Mouse (Mus musculus) MEL (cell line): ENCODE results near the gene Tubd1. TPM values are rescaled to one million over a fixed set of nuclear protein-coding genes. Genes with fewer than 3 reads are reported as not detected.

Experiments used
- DNase-seq: peaks from one replicate; pipeline ENCODE4 v3.0.0; 2011; ENCODE audit warnings: low read depth, low spot score
- H3K27ac ChIP-seq: 2 replicates; pipeline ENCODE4 v1.5.1; 2012; ENCODE audit warnings: low read depth, mild to moderate bottlenecking, control low read depth, low read length, moderate library complexity; ENCODE audit not compliant: control insufficient read depth
- H3K27me3 ChIP-seq, 2 experiments: fragments of 150-350 bp in 1 of 2; sonication (generic) in 1 of 2; 2 replicates each; pipeline ENCODE4 v1.6.1; 2012; ENCODE audit warnings: low read length in 2 of 2, mild to moderate bottlenecking in 2 of 2, improper control_type of control experiment in 1 of 2, moderate library complexity in 1 of 2; ENCODE audit not compliant: insufficient read depth in 2 of 2, control insufficient read depth in 1 of 2
- H3K36me3 ChIP-seq, 2 experiments: 2 replicates each; pipeline ENCODE4 v1.6.1; 2012 to 2014; ENCODE audit warnings: low read length in 2 of 2, improper control_type of control experiment in 1 of 2, inconsistent platforms in 1 of 2, mild to moderate bottlenecking in 1 of 2; ENCODE audit not compliant: insufficient read depth in 2 of 2, control insufficient read depth in 1 of 2
- H3K4me1 ChIP-seq, 2 experiments: fragments of 150-350 bp in 1 of 2; sonication (generic) in 1 of 2; 2 replicates each; pipeline ENCODE4 v1.6.1; 2012; ENCODE audit warnings: low read length in 2 of 2, improper control_type of control experiment in 1 of 2, mild to moderate bottlenecking in 1 of 2; ENCODE audit not compliant: insufficient read depth in 2 of 2, control insufficient read depth in 1 of 2
- H3K4me3 ChIP-seq, 2 experiments: fragments of 150-350 bp in 1 of 2; sonication (generic) in 1 of 2; 2 replicates each; pipeline ENCODE4 v1.5.1; 2012; ENCODE audit warnings: low read depth in 2 of 2, low read length in 2 of 2, mild to moderate bottlenecking in 2 of 2, moderate library complexity in 2 of 2, control low read depth in 1 of 2, improper control_type of control experiment in 1 of 2; ENCODE audit not compliant: control insufficient read depth in 1 of 2, insufficient read depth in 1 of 2
- H3K79me2 ChIP-seq: 2 replicates; pipeline ENCODE4 v1.6.1; 2012; ENCODE audit warnings: mild to moderate bottlenecking, low read length, moderate library complexity; ENCODE audit not compliant: control insufficient read depth, poor library complexity, insufficient read depth
- H3K9ac ChIP-seq: 2 replicates; pipeline ENCODE4 v1.6.1; 2012; ENCODE audit warnings: low read depth, mild to moderate bottlenecking, control low read depth, low read length, moderate library complexity; ENCODE audit not compliant: control insufficient read depth, poor library complexity, severe bottlenecking
- H3K9me3 ChIP-seq: fragments of 150-350 bp; sonication (generic); replicated peaks from 2 replicates; pipeline ENCODE4 v1.6.1; 2012; ENCODE audit warnings: mild to moderate bottlenecking, low read length, improper control_type of control experiment, moderate library complexity; ENCODE audit not compliant: insufficient read depth
- BHLHE40 ChIP-seq: IDR thresholded peaks from 2 replicates; pipeline ENCODE4 v1.6.1; 2012; ENCODE audit warnings: low read depth, mild to moderate bottlenecking, inconsistent platforms, low read length, improper control_type of control experiment, borderline replicate concordance
- CHD1 ChIP-seq: IDR thresholded peaks from 2 replicates; pipeline ENCODE4 v1.6.1; 2012; ENCODE audit warnings: low read depth, mild to moderate bottlenecking, inconsistent platforms, low read length, improper control_type of control experiment
- CTCF ChIP-seq, 3 experiments: IDR thresholded peaks in 2 of 3; conservative IDR thresholded peaks in 1 of 3; 2 replicates each; pipeline ENCODE4 v1.5.1; 2011 to 2012; ENCODE audit warnings: low read length in 3 of 3, low read depth in 2 of 3, mild to moderate bottlenecking in 2 of 3, improper control_type of control experiment in 1 of 3, inconsistent platforms in 1 of 3, mixed read lengths in 1 of 3, moderate library complexity in 1 of 3; ENCODE audit not compliant: control insufficient read depth in 1 of 3, insufficient read depth in 1 of 3, poor library complexity in 1 of 3, severe bottlenecking in 1 of 3
- E2F4 ChIP-seq: IDR thresholded peaks from 2 replicates; pipeline ENCODE4 v1.6.1; 2011; ENCODE audit warnings: low read depth, low read length, improper control_type of control experiment, borderline replicate concordance
- EP300 ChIP-seq, 2 experiments: IDR thresholded peaks; 2 replicates each; pipeline ENCODE4 v1.6.1; 2011; ENCODE audit warnings: improper control_type of control experiment in 2 of 2, low read length in 2 of 2, low read depth in 1 of 2, mild to moderate bottlenecking in 1 of 2
- GATA1 ChIP-seq: IDR thresholded peaks from 2 replicates; pipeline ENCODE4 v1.6.1; 2011; ENCODE audit warnings: low read depth, low read length, improper control_type of control experiment
- JUND ChIP-seq: IDR thresholded peaks from 2 replicates; pipeline ENCODE4 v1.6.1; 2011; ENCODE audit warnings: low read depth, mild to moderate bottlenecking, improper control_type of control experiment, low read length
- KAT2A ChIP-seq: conservative IDR thresholded peaks from 2 replicates; pipeline ENCODE4 v1.6.1; 2012; ENCODE audit warnings: low read depth, low read length, improper control_type of control experiment, inconsistent platforms
- MAFK ChIP-seq: IDR thresholded peaks from 2 replicates; pipeline ENCODE4 v1.6.1; 2011; ENCODE audit warnings: low read depth, mild to moderate bottlenecking, low read length, improper control_type of control experiment, borderline replicate concordance
- MAZ ChIP-seq: IDR thresholded peaks from 2 replicates; pipeline ENCODE4 v1.6.1; 2012; ENCODE audit warnings: low read depth, mild to moderate bottlenecking, inconsistent platforms, low read length, improper control_type of control experiment
- MEF2A ChIP-seq: IDR thresholded peaks from 2 replicates; pipeline ENCODE4 v1.6.1; 2014; ENCODE audit warnings: low read depth, mild to moderate bottlenecking, inconsistent platforms, low read length, improper control_type of control experiment; ENCODE audit not compliant: poor library complexity, insufficient replicate concordance, severe bottlenecking; ENCODE audit errors: extremely low read depth
- MXI1 ChIP-seq: IDR thresholded peaks from 2 replicates; pipeline ENCODE4 v1.6.1; 2011; ENCODE audit warnings: mild to moderate bottlenecking, low read depth, low read length, improper control_type of control experiment
- MYC ChIP-seq: IDR thresholded peaks from 2 replicates; pipeline ENCODE4 v1.6.1; 2011; ENCODE audit warnings: low read depth, mild to moderate bottlenecking, low read length, improper control_type of control experiment, moderate library complexity
- NELFE ChIP-seq: IDR thresholded peaks from 2 replicates; pipeline ENCODE4 v1.6.1; 2011; ENCODE audit warnings: low read depth, low read length, improper control_type of control experiment
- NRF1 ChIP-seq: IDR thresholded peaks from 2 replicates; pipeline ENCODE4 v1.6.1; 2014; ENCODE audit warnings: low read depth, mild to moderate bottlenecking, inconsistent platforms, low read length, improper control_type of control experiment, moderate library complexity; ENCODE audit not compliant: poor library complexity, insufficient read depth, severe bottlenecking
- POLR2AphosphoS2 ChIP-seq: IDR thresholded peaks from 2 replicates; pipeline ENCODE4 v1.6.1; 2011; ENCODE audit warnings: low read length, improper control_type of control experiment
- POLR2AphosphoS5 ChIP-seq: IDR thresholded peaks from 2 replicates; pipeline ENCODE4 v1.6.1; 2012; ENCODE audit warnings: low read depth, borderline replicate concordance, mild to moderate bottlenecking, inconsistent platforms, low read length, moderate library complexity, mixed read lengths
- SIN3A ChIP-seq: IDR thresholded peaks from 2 replicates; pipeline ENCODE4 v1.6.1; 2012; ENCODE audit warnings: low read length, improper control_type of control experiment, inconsistent platforms
- SMC3 ChIP-seq: IDR thresholded peaks from 2 replicates; pipeline ENCODE4 v1.6.1; 2011; ENCODE audit warnings: low read depth, low read length, improper control_type of control experiment
- TAL1 ChIP-seq: IDR thresholded peaks from 2 replicates; pipeline ENCODE4 v1.6.1; 2012; ENCODE audit warnings: mild to moderate bottlenecking, inconsistent platforms, low read length, moderate library complexity, mixed read lengths
- TCF12 ChIP-seq: IDR thresholded peaks from 2 replicates; pipeline ENCODE4 v1.6.1; 2014; ENCODE audit warnings: low read depth, mild to moderate bottlenecking, inconsistent platforms, low read length, improper control_type of control experiment, moderate library complexity
- UBTF ChIP-seq: IDR thresholded peaks from 2 replicates; pipeline ENCODE4 v1.6.1; 2012; ENCODE audit warnings: low read depth, mild to moderate bottlenecking, inconsistent platforms, low read length, improper control_type of control experiment, moderate library complexity, borderline replicate concordance; ENCODE audit not compliant: insufficient read depth
- USF2 ChIP-seq, 2 experiments: IDR thresholded peaks; 2 replicates each; pipeline ENCODE4 v1.6.1; 2011 to 2012; ENCODE audit warnings: improper control_type of control experiment in 2 of 2, low read length in 2 of 2, borderline replicate concordance in 1 of 2, inconsistent platforms in 1 of 2, low read depth in 1 of 2, mild to moderate bottlenecking in 1 of 2; ENCODE audit not compliant: insufficient read depth in 1 of 2
- ZC3H11A ChIP-seq: IDR thresholded peaks from 2 replicates; pipeline ENCODE4 v1.6.1; 2012; ENCODE audit warnings: low read depth, mild to moderate bottlenecking, inconsistent platforms, low read length, improper control_type of control experiment
- ZKSCAN1 ChIP-seq: IDR thresholded peaks from 2 replicates; pipeline ENCODE4 v1.6.1; 2012; ENCODE audit warnings: low read depth, mild to moderate bottlenecking, inconsistent platforms, low read length, improper control_type of control experiment, moderate library complexity
- ZMIZ1 ChIP-seq: IDR thresholded peaks from 2 replicates; pipeline ENCODE4 v1.6.1; 2012; ENCODE audit warnings: low read depth, mild to moderate bottlenecking, inconsistent platforms, low read length, improper control_type of control experiment, moderate library complexity
- ZNF384 ChIP-seq: IDR thresholded peaks from 2 replicates; pipeline ENCODE4 v1.6.1; 2012; ENCODE audit warnings: low read depth, mild to moderate bottlenecking, inconsistent platforms, low read length, improper control_type of control experiment
- polyA plus RNA-seq, 2 experiments: library from polyadenylated mRNA; stranded (reverse) in 1 of 2; unstranded in 1 of 2; fragments of >175 nt in 1 of 2; fragments of >200 nt in 1 of 2; gene quantifications; 2 replicates each; pipeline versions ENCODE4 v1.2.1 to v1.2.4; 2012; ENCODE audit warnings: low replicate concordance in 2 of 2, low read depth in 1 of 2; ENCODE audit not compliant: insufficient read length in 2 of 2, insufficient read depth in 1 of 2, missing spikeins in 1 of 2
- total RNA-seq: library from RNA; depleted of rRNA; stranded (reverse); fragments of 300-350 nt; gene quantifications from 2 replicates; pipeline ENCODE4 v1.2.3, GENCODE M21; 2012

The Tubd1 gene
- total and polyA plus RNA-seq, 3 experiments = 14.4 to 23.4 TPM; not detected in 1

- no peak for TF ChIP-seq GATA1
- TF ChIP-seq MEF2A = no peak
- TF ChIP-seq CHD1 = no peak
- TF ChIP-seq ZKSCAN1 = no peak
- no peak for TF ChIP-seq UBTF
- TF ChIP-seq BHLHE40 = no peak
- no peak for TF ChIP-seq ZMIZ1
- no peak for TF ChIP-seq MXI1
- no peak for TF ChIP-seq ZNF384
- TF ChIP-seq POLR2AphosphoS2 = no peak
- no peak for TF ChIP-seq ZC3H11A
- no peak for TF ChIP-seq POLR2AphosphoS5
- TF ChIP-seq TAL1 = no peak
- no peak for TF ChIP-seq CTCF (IDR thresholded peaks at IDR 0.05 in 2 of 3, conservative IDR thresholded peaks at IDR 0.05 in 1 of 3; ENCODE audit: control insufficient read depth in 1 of 3, insufficient read depth in 1 of 3, low read depth in 2 of 3, low read length in 3 of 3, poor library complexity in 1 of 3, severe bottlenecking in 1 of 3)
- no peak for TF ChIP-seq KAT2A
- TF ChIP-seq E2F4 = no peak
- no peak for TF ChIP-seq MAFK
- no peak for TF ChIP-seq EP300 (IDR thresholded peaks at IDR 0.05; ENCODE audit: low read depth in 1 of 2, low read length in 2 of 2)
- no peak for TF ChIP-seq SIN3A
- H3K9me3 ChIP-seq = no peaks in the 10 kb centered on the region
- no peaks in the 10 kb centered on the region for H3K79me2 ChIP-seq
- no peaks in the 10 kb centered on the region for H3K27me3 ChIP-seq
- no peak overlapping the region for H3K27ac ChIP-seq
- peaks cover 8 to 9% of the 10 kb centered on the region in 2 experiments for H3K4me1 ChIP-seq
- peaks cover 10 to 12% of the 10 kb centered on the region in 2 experiments for H3K36me3 ChIP-seq
- H3K4me3 ChIP-seq = no peak overlapping the region
- DNase-seq = no peak
- no peak overlapping the region for H3K9ac ChIP-seq
Observed at GRCm38 (mm10) chr11:86603719-86604118, 58.9 kb downstream of the Tubd1 start.

GRCm38 (mm10) chr11:86604289-86604688 lies 59.5 kb downstream of the Tubd1 start:
- peaks cover 10 to 13% of the 10 kb centered on the region in 2 experiments for H3K36me3 ChIP-seq
- H3K4me3 ChIP-seq = no peak overlapping the region
- no peak overlapping the region for H3K27ac ChIP-seq
- TF ChIP-seq GATA1 (no peak), NELFE (no peak), POLR2AphosphoS2 (no peak), UBTF (no peak), E2F4 (no peak), MXI1 (no peak), USF2 (IDR thresholded peaks at IDR 0.05; ENCODE audit: borderline replicate concordance in 1 of 2, insufficient read depth in 1 of 2, low read depth in 1 of 2, low read length in 2 of 2) (no peak), JUND (no peak), TCF12 (no peak), MAZ (no peak), SMC3 (no peak), NRF1 (no peak), ZKSCAN1 (no peak), MYC (no peak), ZC3H11A (no peak)
- H3K79me2 ChIP-seq = no peaks in the 10 kb centered on the region
- no peaks in the 10 kb centered on the region for H3K27me3 ChIP-seq
- H3K9ac ChIP-seq = no peak overlapping the region
- peaks cover 10 to 14% of the 10 kb centered on the region in 2 experiments for H3K4me1 ChIP-seq
- no peaks in the 10 kb centered on the region for H3K9me3 ChIP-seq
- DNase-seq = no peak
